Mouse (Mus musculus): ENCODE measurements around the gene Dmrta1. TPM values are rescaled to one million over a fixed set of nuclear protein-coding genes. Genes with fewer than 3 reads are reported as not detected.
"Not testable (repeated sequence)": the region's sequence is repeated elsewhere in the genome, so short reads cannot be mapped to it uniquely, and the experiment has no call there.

Gene Dmrta1
- total and polyA plus RNA-seq, 3 experiments, result 0.38 TPM; not detected in 2

- TF ChIP-seq POLR2AphosphoS5 (IDR thresholded peaks at IDR 0.05; ENCODE audit: insufficient replicate concordance, low read depth, low read length), result no peak
- Histone ChIP-seq H3K36me3 (replicated peaks) (no peaks in the 10 kb centered on the region), H3K27me3 (ENCODE audit: insufficient read depth, low read length) (no peaks in the 10 kb centered on the region), H3K4me1 (ENCODE audit: insufficient read depth, low read depth, low read length) (no peaks in the 10 kb centered on the region), H3K9me3 (replicated peaks) (no peaks in the 10 kb centered on the region), H3K4me3 (ENCODE audit: low read depth, low read length) (no peak overlapping the region)
- ATAC-seq (ENCODE audit: extremely low read depth, insufficient number of reproducible peaks, low FRiP score, poor library complexity, severe bottlenecking) (no peak), DNase-seq (ENCODE audit: low spot score) (no peak)
Measured at GRCm38 (mm10) chr4:89697951-89698350, 18.7 kb downstream of the Dmrta1 start.

GRCm38 (mm10) chr4:89723526-89724190 lies 44.4 kb downstream of the Dmrta1 start:
- not testable (repeated sequence) for H3K4me1 ChIP-seq (ENCODE audit: insufficient read depth, low read depth, low read length); ATAC-seq (ENCODE audit: extremely low read depth, insufficient number of reproducible peaks, low FRiP score, poor library complexity, severe bottlenecking); H3K4me3 ChIP-seq (ENCODE audit: low read depth, low read length); H3K27me3 ChIP-seq (ENCODE audit: insufficient read depth, low read length); H3K9me3 ChIP-seq (replicated peaks); DNase-seq (ENCODE audit: low spot score); H3K36me3 ChIP-seq (replicated peaks)

All from G1E (cell line).